45 mouse cellular contexts compared by ENCODE assay signal in the genomic region with DNA sequence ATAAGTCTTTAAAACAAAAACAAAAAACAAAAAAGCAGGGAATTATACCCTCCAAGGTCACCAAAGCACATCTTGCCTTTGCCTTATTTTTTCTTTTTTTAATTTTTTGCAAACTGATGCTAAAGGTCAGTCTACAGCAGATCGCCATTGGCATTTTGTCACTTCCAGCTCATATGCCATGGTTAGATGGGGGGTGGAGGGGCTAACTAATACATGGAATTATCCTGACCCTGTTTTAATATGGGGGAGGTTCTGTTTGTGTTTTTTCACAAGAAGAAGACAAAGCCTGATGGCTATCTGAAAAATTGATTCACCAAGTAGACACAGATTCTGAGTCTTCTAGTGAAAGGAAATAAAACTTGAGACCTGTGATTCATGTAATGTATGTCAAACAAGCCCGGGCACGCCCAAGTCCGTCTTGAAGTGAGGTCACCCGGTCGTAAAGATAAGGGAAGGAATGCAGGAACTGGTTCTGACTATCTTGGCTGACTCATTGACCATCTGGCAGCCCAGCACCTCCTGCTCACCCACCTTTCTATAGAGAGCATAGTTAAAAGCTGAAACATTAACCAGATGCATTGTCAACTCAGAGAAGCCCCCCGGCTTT. TPM values are rescaled to one million over a fixed set of nuclear protein-coding genes. Genes with fewer than 3 reads are reported as not detected.
DNase-seq lines count a peak whose midpoint lies in the region; ATAC-seq lines count a peak whose summit lies in the region.
"Had no signal": no experiment of that assay in that cellular context is flagged by ENCODE, and none has a peak within 500 bp of the region (broad histone marks: within the 10 kb centered on the region; RNA-seq: fewer than 3 reads in every experiment).

No protein-coding gene starts in this region.

- H3K36me3 ChIP-seq in heart, embryonic 12.5 days, result peaks cover 69% of the 10 kb centered on the region
- H3K36me3 ChIP-seq in intestine, embryonic 15.5 days, result peaks cover 38% of the 10 kb centered on the region

- H3K4me3 ChIP-seq in heart, embryonic 12.5 days, result no peak overlapping the region
- H3K4me3 ChIP-seq in intestine, embryonic 15.5 days (replicated peaks), result no peak overlapping the region
- H3K4me3 ChIP-seq: embryonic facial prominence, embryonic 10.5 days; embryonic facial prominence, embryonic 15.5 days; forebrain, embryonic 12.5 days; heart, embryonic 15.5 days; hindbrain, embryonic 12.5 days; layer of hippocampus, adult 2 months; limb, embryonic 13.5 days had no signal

- H3K27ac ChIP-seq in heart, embryonic 12.5 days (ENCODE audit: poor library complexity, severe bottlenecking), result no peak overlapping the region
- no peak overlapping the region for H3K27ac ChIP-seq in intestine, embryonic 15.5 days
- H3K27ac ChIP-seq: embryonic facial prominence, embryonic 10.5 days; embryonic facial prominence, embryonic 15.5 days; forebrain, embryonic 12.5 days; heart, embryonic 15.5 days; hindbrain, embryonic 12.5 days; hindbrain, postnatal 0 days; layer of hippocampus, adult 2 months; limb, embryonic 13.5 days; liver, embryonic 14.5 days had no signal

- 38% methylated on average over 7 of the region's 7 CpGs for WGBS in heart, embryonic 12.5 days
- WGBS in intestine, embryonic 15.5 days, result 54% methylated on average over 7 of the region's 7 CpGs

- H3K27me3 ChIP-seq in heart, embryonic 12.5 days (replicated peaks), result no peaks in the 10 kb centered on the region
- H3K27me3 ChIP-seq in intestine, embryonic 15.5 days (replicated peaks), result no peaks in the 10 kb centered on the region
- H3K27me3 ChIP-seq: embryonic facial prominence, embryonic 15.5 days; forebrain, embryonic 12.5 days; heart, embryonic 15.5 days; hindbrain, embryonic 12.5 days; limb, embryonic 13.5 days had no signal

- H3K4me1 ChIP-seq in heart, embryonic 12.5 days (replicated peaks), result no peaks in the 10 kb centered on the region
- no peaks in the 10 kb centered on the region for H3K4me1 ChIP-seq in intestine, embryonic 15.5 days (replicated peaks)
- H3K4me1 ChIP-seq: embryonic facial prominence, embryonic 10.5 days; embryonic facial prominence, embryonic 15.5 days; forebrain, embryonic 12.5 days; heart, embryonic 15.5 days; hindbrain, embryonic 12.5 days; limb, embryonic 13.5 days had no signal

- H3K9me3 ChIP-seq in heart, embryonic 12.5 days (replicated peaks), result peaks cover 12% of the 10 kb centered on the region; the same call in 1 of the 2 replicates
- no peaks in the 10 kb centered on the region for H3K9me3 ChIP-seq in intestine, embryonic 15.5 days

- H3K9ac ChIP-seq in heart, embryonic 12.5 days, result no peak overlapping the region
- no peak overlapping the region for H3K9ac ChIP-seq in intestine, embryonic 15.5 days
- H3K9ac ChIP-seq: embryonic facial prominence, embryonic 15.5 days; forebrain, embryonic 12.5 days; forebrain, postnatal 0 days; heart, embryonic 15.5 days; hindbrain, embryonic 12.5 days; limb, embryonic 13.5 days; liver, embryonic 14.5 days; lung, embryonic 14.5 days had no signal

- no peak overlapping the region for H3K4me2 ChIP-seq in heart, embryonic 12.5 days
- no peak overlapping the region for H3K4me2 ChIP-seq in intestine, embryonic 15.5 days (replicated peaks)
- H3K4me2 ChIP-seq: embryonic facial prominence, embryonic 15.5 days; forebrain, embryonic 12.5 days; heart, embryonic 15.5 days; hindbrain, embryonic 12.5 days; limb, embryonic 13.5 days; lung, embryonic 14.5 days; midbrain, embryonic 11.5 days had no signal

- peak; percentile 4 to 6 for DNase-seq in heart, postnatal 10 days
- DNase-seq in urinary bladder, postnatal 25 days (ENCODE audit: low spot score), result peak; percentile 23
- DNase-seq in urinary bladder, postnatal 10 days (ENCODE audit: low spot score), result no peak
- DNase-seq in yolk sac, embryonic 10.5 days (ENCODE audit: low spot score), result peak; percentile 42
- no peak for DNase-seq in left cerebral cortex, adult 18-20 months (ENCODE audit: low spot score in 2 of 2)
- no peak for DNase-seq in thymus, postnatal 14 days
- DNase-seq: adrenal gland, postnatal 36 days; cerebellum, adult 18-20 months; cerebellum, postnatal 14 days; forebrain, postnatal 0 days; gastrocnemius, postnatal 10 days; heart, postnatal 36 days; kidney, adult 18-20 months; kidney, postnatal 36 days; lung, embryonic 14.5 days; lung, postnatal 14 days; right cerebral cortex, adult 18-20 months; right cerebral cortex, postnatal 4 days; thymus, adult 2 months; thymus, postnatal 4 days had no signal

- no peak for ATAC-seq in heart, embryonic 12.5 days (ENCODE audit: insufficient number of reproducible peaks, low FRiP score)
- peak; percentile 86 for ATAC-seq in intestine, embryonic 15.5 days
- ATAC-seq: CD4-positive, CD25-positive, alpha-beta regulatory T cell, adult 4 months; forebrain, postnatal 0 days; hindbrain, postnatal 0 days; midbrain, embryonic 16.5 days had no signal

- intact Hi-C loops in heart, postnatal 10 days (cut with DNase I), result no loop called here

RNA-seq across cellular contexts. Expression of a gene that starts 30.8 kb away (rescaled TPM):
- 1 to 10 TPM; 3.9 to 4.7 TPM for total RNA-seq in heart, postnatal 10 days (2021)
- polyA plus RNA-seq in heart, embryonic 12.5 days (2016; fragmentation: Nextera tagmentation; extraction: Ambion mirVana), result 8.9 and 9.7 TPM in 2 replicates
- polyA plus RNA-seq in intestine, embryonic 15.5 days (2015; fragmentation: Nextera tagmentation; extraction: Ambion mirVana), result 6.0 and 6.9 TPM in 2 replicates
- total RNA-seq in left cerebral cortex, adult 18-20 months (2021), result 10 to 100 TPM; 21.4 to 21.7 TPM
- total RNA-seq: neutrophil, adult 5-6 weeks had no signal

RNA-seq across cellular contexts. Expression of a gene that starts 49.4 kb away (rescaled TPM):
- not detected for total RNA-seq in heart, postnatal 10 days (2021)
- not detected in 2 replicates for polyA plus RNA-seq in heart, embryonic 12.5 days (2016; fragmentation: Nextera tagmentation; extraction: Ambion mirVana)
- not detected in 2 replicates for polyA plus RNA-seq in intestine, embryonic 15.5 days (2015; fragmentation: Nextera tagmentation; extraction: Ambion mirVana)
- total RNA-seq in left cerebral cortex, adult 18-20 months (2021), result not detected
- total RNA-seq: adrenal gland, postnatal 36 days; forebrain, postnatal 0 days; gastrocnemius, postnatal 10 days; heart, postnatal 36 days; hindbrain, postnatal 0 days; layer of hippocampus, adult 2 months; layer of hippocampus, postnatal 14 days; left cerebral cortex, adult 8-10 months; left cerebral cortex, postnatal 36 days; megakaryocyte progenitor cell, adult 5-6 weeks; neutrophil, adult 5-6 weeks had no signal
- polyA plus RNA-seq: brain, embryonic 14.5 days; CD4-positive, CD25-positive, alpha-beta regulatory T cell, adult 4 months; cortical plate, adult 2 months; embryonic facial prominence, embryonic 10.5 days; embryonic facial prominence, embryonic 15.5 days; forebrain, embryonic 12.5 days; forebrain, postnatal 0 days; gonadal fat pad, adult 2 months; heart, embryonic 15.5 days; hindbrain, embryonic 12.5 days; hindbrain, postnatal 0 days; kidney, embryonic 16.5 days; limb, embryonic 13.5 days; lung, embryonic 14.5 days; midbrain, embryonic 11.5 days; midbrain, embryonic 16.5 days; neural tube, embryonic 11.5 days; spleen, adult 2 months; thymus, adult 2 months had no signal

Comparison
In these comparisons a context has a peak if more than half of its experiments do, and no peak if none do; other contexts are left out.
1. DNase-seq: peak in heart, postnatal 10 days (2 of 2), urinary bladder, postnatal 25 days (single experiment) and yolk sac, embryonic 10.5 days (single experiment); none in urinary bladder, postnatal 10 days (single experiment), left cerebral cortex, adult 18-20 months (0 of 2) and thymus, postnatal 14 days (single experiment).